Mouse (Mus musculus) myocyte (in vitro differentiated cells): ENCODE measurements at regions not wholly inside any gene's neighbourhood (a gene's known extent, or its start where the extent isn't known, plus 50 kb on each side); places are given as distances from the start of the nearest gene placed in this dataset.

Source experiments
- CEBPB ChIP-seq: IDR thresholded peaks from 2 replicates; pipeline ENCODE4 v1.6.1; 2011; ENCODE audit warnings: mild to moderate bottlenecking, moderate library complexity; ENCODE audit not compliant: poor library complexity, insufficient read depth, severe bottlenecking
- E2F4 ChIP-seq: IDR thresholded peaks from one replicate; pipeline ENCODE4 v1.6.1; 2011; ENCODE audit warnings: mild to moderate bottlenecking, control low read depth, moderate library complexity; ENCODE audit not compliant: insufficient read depth
- MYOD1 ChIP-seq, 3 experiments: IDR thresholded peaks; one replicate each; pipeline ENCODE4 v1.6.1; 2011; ENCODE audit warnings: control low read depth in 2 of 3, low read depth in 2 of 3, mild to moderate bottlenecking in 2 of 3, moderate library complexity in 1 of 3; ENCODE audit not compliant: insufficient read length in 2 of 3, control insufficient read depth in 1 of 3
- MYOG ChIP-seq, 3 experiments: IDR thresholded peaks; one replicate each; pipeline ENCODE4 v1.6.1; 2011; ENCODE audit warnings: control low read depth in 2 of 3, low read depth in 2 of 3, mild to moderate bottlenecking in 2 of 3; ENCODE audit not compliant: insufficient read length in 2 of 3, control insufficient read depth in 1 of 3, insufficient read depth in 1 of 3
- POLR2A ChIP-seq: IDR thresholded peaks from one replicate; pipeline ENCODE4 v1.6.1; 2011; ENCODE audit warnings: low read depth, mild to moderate bottlenecking, control low read depth, moderate library complexity; ENCODE audit not compliant: insufficient read length
- POLR2AphosphoS2 ChIP-seq: IDR thresholded peaks from one replicate; pipeline ENCODE4 v1.6.1; 2011; ENCODE audit warnings: low read depth, control low read depth; ENCODE audit not compliant: insufficient read length
- REST ChIP-seq: IDR thresholded peaks from one replicate; pipeline ENCODE4 v1.6.1; 2011; ENCODE audit warnings: mild to moderate bottlenecking, control low read depth, moderate library complexity; ENCODE audit not compliant: insufficient read depth, insufficient read length
- TCF12 ChIP-seq: IDR thresholded peaks from one replicate; pipeline ENCODE4 v1.6.1; 2011; ENCODE audit warnings: mild to moderate bottlenecking, control low read depth; ENCODE audit not compliant: poor library complexity, insufficient read depth, severe bottlenecking
- TCF3 ChIP-seq: IDR thresholded peaks from one replicate; pipeline ENCODE4 v1.6.1; 2011; ENCODE audit warnings: low read depth, control low read depth; ENCODE audit not compliant: insufficient read length
- USF1 ChIP-seq: IDR thresholded peaks from one replicate; pipeline ENCODE4 v1.6.1; 2011; ENCODE audit warnings: low read depth, mild to moderate bottlenecking, control low read depth, moderate library complexity

GRCm38 (mm10) chr14:14639102-14640015, 62.7 kb upstream of the Slc4a7 start:
- no peak for TF ChIP-seq MYOG (IDR thresholded peaks at IDR 0.05; ENCODE audit: control insufficient read depth in 1 of 3, insufficient read depth in 1 of 3, insufficient read length in 2 of 3, low read depth in 2 of 3)
- TF ChIP-seq TCF12 = no peak
- no peak for TF ChIP-seq E2F4
- TF ChIP-seq TCF3 = no peak
- TF ChIP-seq POLR2A = no peak
- TF ChIP-seq CEBPB = no peak
- no peak for TF ChIP-seq MYOD1 (IDR thresholded peaks at IDR 0.05; ENCODE audit: control insufficient read depth in 1 of 3, insufficient read length in 2 of 3, low read depth in 2 of 3)
- no peak for TF ChIP-seq USF1
- TF ChIP-seq REST = no peak
- no peak for TF ChIP-seq POLR2AphosphoS2
